Mouse (Mus musculus): ENCODE data around the gene Pm20d1. TPM values are rescaled to one million over a fixed set of nuclear protein-coding genes. Genes with fewer than 3 reads are reported as not detected.
"Not testable (repeated sequence)": the region's sequence is repeated elsewhere in the genome, so short reads cannot be mapped to it uniquely, and the experiment has no call there.

Gene Pm20d1
- polyA plus RNA-seq, 1 experiment: not detected

- no peak for TF ChIP-seq POLR2A (IDR thresholded peaks at IDR 0.05; ENCODE audit: borderline replicate concordance, low read depth, low read length)
- no peak for TF ChIP-seq CTCF (IDR thresholded peaks at IDR 0.05; ENCODE audit: low read depth, low read length)
- Histone ChIP-seq H3K4me1 (ENCODE audit: control insufficient read depth, insufficient read depth, low read length) (no peaks in the 10 kb centered on the region), H3K4me3 (ENCODE audit: insufficient read depth, low read length) (no peak overlapping the region), H3K27ac (ENCODE audit: insufficient read depth, low read depth, low read length) (no peak overlapping the region)
These were observed 15.6 kb downstream of the Pm20d1 start for GRCm38 (mm10) chr1:131812631-131813295.

- H3K27ac ChIP-seq (ENCODE audit: insufficient read depth, low read depth, low read length): no peak overlapping the region
- no peaks in the 10 kb centered on the region for H3K4me1 ChIP-seq (ENCODE audit: control insufficient read depth, insufficient read depth, low read length)
- H3K4me3 ChIP-seq (ENCODE audit: insufficient read depth, low read length): no peak overlapping the region
- TF ChIP-seq POLR2A (IDR thresholded peaks at IDR 0.05; ENCODE audit: borderline replicate concordance, low read depth, low read length) (no peak), CTCF (IDR thresholded peaks at IDR 0.05; ENCODE audit: low read depth, low read length) (no peak)
These were observed 16.6 kb downstream of the Pm20d1 start for GRCm38 (mm10) chr1:131813731-131814130.

GRCm38 (mm10) chr1:131814191-131814590 lies 17.0 kb downstream of the Pm20d1 start:
- TF ChIP-seq POLR2A (IDR thresholded peaks at IDR 0.05; ENCODE audit: borderline replicate concordance, low read depth, low read length): no peak
- no peak for TF ChIP-seq CTCF (IDR thresholded peaks at IDR 0.05; ENCODE audit: low read depth, low read length)
- Histone ChIP-seq H3K4me1 (ENCODE audit: control insufficient read depth, insufficient read depth, low read length) (no peaks in the 10 kb centered on the region), H3K27ac (ENCODE audit: insufficient read depth, low read depth, low read length) (no peak overlapping the region), H3K4me3 (ENCODE audit: insufficient read depth, low read length) (no peak overlapping the region)

- Histone ChIP-seq H3K4me3 (ENCODE audit: insufficient read depth, low read length) (no peak overlapping the region), H3K27ac (ENCODE audit: insufficient read depth, low read depth, low read length) (no peak overlapping the region), H3K4me1 (ENCODE audit: control insufficient read depth, insufficient read depth, low read length) (no peaks in the 10 kb centered on the region)
- TF ChIP-seq CTCF (IDR thresholded peaks at IDR 0.05; ENCODE audit: low read depth, low read length) (no peak), POLR2A (IDR thresholded peaks at IDR 0.05; ENCODE audit: borderline replicate concordance, low read depth, low read length) (no peak)
These were observed 19.7 kb downstream of the Pm20d1 start for GRCm38 (mm10) chr1:131816886-131817285.

GRCm38 (mm10) chr1:131820353-131820752 lies 23.2 kb downstream of the Pm20d1 start:
- not testable (repeated sequence) for H3K4me3 ChIP-seq (ENCODE audit: insufficient read depth, low read length); H3K4me1 ChIP-seq (ENCODE audit: control insufficient read depth, insufficient read depth, low read length); H3K27ac ChIP-seq (ENCODE audit: insufficient read depth, low read depth, low read length)

- Histone ChIP-seq H3K4me3 (ENCODE audit: insufficient read depth, low read length) (no peak overlapping the region), H3K27ac (ENCODE audit: insufficient read depth, low read depth, low read length) (no peak overlapping the region), H3K4me1 (ENCODE audit: control insufficient read depth, insufficient read depth, low read length) (no peaks in the 10 kb centered on the region)
- no peak for TF ChIP-seq POLR2A (IDR thresholded peaks at IDR 0.05; ENCODE audit: borderline replicate concordance, low read depth, low read length)
- TF ChIP-seq CTCF (IDR thresholded peaks at IDR 0.05; ENCODE audit: low read depth, low read length): no peak
These were observed 23.7 kb downstream of the Pm20d1 start for GRCm38 (mm10) chr1:131820887-131821328.

GRCm38 (mm10) chr1:131822292-131822691 lies 25.1 kb downstream of the Pm20d1 start:
- TF ChIP-seq CTCF (IDR thresholded peaks at IDR 0.05; ENCODE audit: low read depth, low read length) (no peak), POLR2A (IDR thresholded peaks at IDR 0.05; ENCODE audit: borderline replicate concordance, low read depth, low read length) (no peak)
- Histone ChIP-seq H3K27ac (ENCODE audit: insufficient read depth, low read depth, low read length) (no peak overlapping the region), H3K4me3 (ENCODE audit: insufficient read depth, low read length) (no peak overlapping the region), H3K4me1 (ENCODE audit: control insufficient read depth, insufficient read depth, low read length) (peaks cover 3% of the 10 kb centered on the region; the same call in 1 of the 2 replicates)

- no peak for TF ChIP-seq POLR2A (IDR thresholded peaks at IDR 0.05; ENCODE audit: borderline replicate concordance, low read depth, low read length)
- TF ChIP-seq CTCF (IDR thresholded peaks at IDR 0.05; ENCODE audit: low read depth, low read length): no peak
- no peak overlapping the region for H3K27ac ChIP-seq (ENCODE audit: insufficient read depth, low read depth, low read length)
- H3K4me1 ChIP-seq (ENCODE audit: control insufficient read depth, insufficient read depth, low read length): peaks cover 4% of the 10 kb centered on the region; the same call in 1 of the 2 replicates
- no peak overlapping the region for H3K4me3 ChIP-seq (ENCODE audit: insufficient read depth, low read length)
These were observed 25.8 kb downstream of the Pm20d1 start for GRCm38 (mm10) chr1:131822856-131823492.

- TF ChIP-seq CTCF (IDR thresholded peaks at IDR 0.05; ENCODE audit: low read depth, low read length): no peak
- no peak overlapping the region for H3K27ac ChIP-seq (ENCODE audit: insufficient read depth, low read depth, low read length)
- peaks cover 4% of the 10 kb centered on the region; the same call in 1 of the 2 replicates for H3K4me1 ChIP-seq (ENCODE audit: control insufficient read depth, insufficient read depth, low read length)
- no peak overlapping the region for H3K4me3 ChIP-seq (ENCODE audit: insufficient read depth, low read length)
These were observed 26.4 kb downstream of the Pm20d1 start for GRCm38 (mm10) chr1:131823563-131823962.

GRCm38 (mm10) chr1:131824528-131825181 lies 27.5 kb downstream of the Pm20d1 start:
- Histone ChIP-seq H3K27ac (ENCODE audit: insufficient read depth, low read depth, low read length) (no peak overlapping the region), H3K4me1 (ENCODE audit: control insufficient read depth, insufficient read depth, low read length) (peaks cover 8% of the 10 kb centered on the region; the same call in 1 of the 2 replicates)
- TF ChIP-seq CTCF (IDR thresholded peaks at IDR 0.05; ENCODE audit: low read depth, low read length) (no peak), POLR2A (IDR thresholded peaks at IDR 0.05; ENCODE audit: borderline replicate concordance, low read depth, low read length) (no peak)

More at GRCm38 (mm10) chr1:131824528-131825181, 27.5 kb downstream of the Pm20d1 start:
- H3K4me3 ChIP-seq (ENCODE audit: insufficient read depth, low read length): no peak overlapping the region

All from bone marrow macrophage, adult 2 months (primary cell).